Mouse (Mus musculus): ENCODE data around the gene Adamts17. TPM values are rescaled to one million over a fixed set of nuclear protein-coding genes. Genes with fewer than 3 reads are reported as not detected.

Gene Adamts17
- total RNA-seq, 2 experiments from 2014 or later: 0.15 to 0.47 TPM

- intact Hi-C loops (cut with DNase I): no loop called here
- Histone ChIP-seq H3K4me3 (no peak overlapping the region), H3K27ac (no peak overlapping the region)
- no peak for DNase-seq
- no peak for TF ChIP-seq CTCF (IDR thresholded peaks at IDR 0.05)
Observed at GRCm38 (mm10) chr7:66812737-66813136, 26.8 kb upstream of the Adamts17 start.

- Histone ChIP-seq H3K27ac (no peak overlapping the region), H3K4me3 (no peak overlapping the region)
- TF ChIP-seq CTCF (IDR thresholded peaks at IDR 0.05): no peak
- DNase-seq: no peak
- intact Hi-C loops (cut with DNase I): no loop called here
Observed at GRCm38 (mm10) chr7:66813172-66813571, 26.4 kb upstream of the Adamts17 start.

GRCm38 (mm10) chr7:66815526-66815925 is 24.0 kb upstream of the Adamts17 start:
- no peak for TF ChIP-seq CTCF (IDR thresholded peaks at IDR 0.05)
- no peak overlapping the region for H3K27ac ChIP-seq
- intact Hi-C loops (cut with DNase I): no loop called here
- peak; percentile 54 for DNase-seq
- no peak overlapping the region for H3K4me3 ChIP-seq

GRCm38 (mm10) chr7:66820034-66820433 is 19.5 kb upstream of the Adamts17 start:
- peak; percentile 98 for TF ChIP-seq CTCF (IDR thresholded peaks at IDR 0.05)
- peak; percentile 52 for DNase-seq
- Histone ChIP-seq H3K4me3 (no peak overlapping the region), H3K27ac (no peak overlapping the region)
- intact Hi-C loops (cut with DNase I): loop anchor here (2.0 kb wide), 1 partner anchor 379 kb away; no protein-coding TSS in a partner anchor

GRCm38 (mm10) chr7:66830803-66831202 is 8.7 kb upstream of the Adamts17 start:
- DNase-seq: no peak
- no peak for TF ChIP-seq CTCF (IDR thresholded peaks at IDR 0.05)
- H3K4me3 ChIP-seq: no peak overlapping the region
- intact Hi-C loops (cut with DNase I): loop anchor here (10.0 kb wide), 1 partner anchor 396 kb away; no protein-coding TSS in a partner anchor
- H3K27ac ChIP-seq: no peak overlapping the region

- TF ChIP-seq CTCF (IDR thresholded peaks at IDR 0.05): no peak
- no peak overlapping the region for H3K4me3 ChIP-seq
- no peak overlapping the region for H3K27ac ChIP-seq
- intact Hi-C loops (cut with DNase I): loop anchor here (10.0 kb wide), 1 partner anchor 396 kb away; no protein-coding TSS in a partner anchor
- DNase-seq: peak; percentile 37
Observed at GRCm38 (mm10) chr7:66831295-66831694, 8.2 kb upstream of the Adamts17 start.

GRCm38 (mm10) chr7:66840008-66840719 is 629 bp downstream of the Adamts17 start:
- TF ChIP-seq CTCF (IDR thresholded peaks at IDR 0.05): peak; percentile 40; the same call in 1 of the 2 replicates
- intact Hi-C loops (cut with DNase I): loop anchor here (5.0 kb wide), 1 partner anchor 797 kb away; no protein-coding TSS in a partner anchor
- H3K27ac ChIP-seq: peak overlapping the region; percentile 74
- H3K4me3 ChIP-seq: peak overlapping the region; percentile 81
- DNase-seq: peak; percentile 54

GRCm38 (mm10) chr7:66841165-66841564 is 1.6 kb downstream of the Adamts17 start:
- no peak for TF ChIP-seq CTCF (IDR thresholded peaks at IDR 0.05)
- Histone ChIP-seq H3K27ac (no peak overlapping the region), H3K4me3 (no peak overlapping the region)
- intact Hi-C loops (cut with DNase I): loop anchor here (5.0 kb wide), 1 partner anchor 796 kb away; no protein-coding TSS in a partner anchor
- no peak for DNase-seq

GRCm38 (mm10) chr7:66842021-66842420 is 2.5 kb downstream of the Adamts17 start:
- Histone ChIP-seq H3K27ac (no peak overlapping the region), H3K4me3 (no peak overlapping the region)
- peak; percentile 76 for DNase-seq
- intact Hi-C loops (cut with DNase I): loop anchor here (2.0 to 5.0 kb wide), 2 partner anchors 357 to 795 kb away; no protein-coding TSS in a partner anchor
- peak; percentile 90 for TF ChIP-seq CTCF (IDR thresholded peaks at IDR 0.05)

GRCm38 (mm10) chr7:66843846-66844245 is 4.3 kb downstream of the Adamts17 start:
- no peak overlapping the region for H3K4me3 ChIP-seq
- H3K27ac ChIP-seq: no peak overlapping the region
- no peak for TF ChIP-seq CTCF (IDR thresholded peaks at IDR 0.05)
- DNase-seq: no peak
- intact Hi-C loops (cut with DNase I): loop anchor here (2.0 to 5.0 kb wide), 2 partner anchors 355 to 793 kb away; no protein-coding TSS in a partner anchor

GRCm38 (mm10) chr7:66846582-66846981 is 7.0 kb downstream of the Adamts17 start:
- no peak overlapping the region for H3K27ac ChIP-seq
- intact Hi-C loops (cut with DNase I): no loop called here
- DNase-seq: no peak
- H3K4me3 ChIP-seq: no peak overlapping the region
- TF ChIP-seq CTCF (IDR thresholded peaks at IDR 0.05): no peak

GRCm38 (mm10) chr7:66847299-66847698 is 7.8 kb downstream of the Adamts17 start:
- DNase-seq: no peak
- intact Hi-C loops (cut with DNase I): no loop called here
- Histone ChIP-seq H3K4me3 (no peak overlapping the region), H3K27ac (no peak overlapping the region)
- TF ChIP-seq CTCF (IDR thresholded peaks at IDR 0.05): no peak

- no peak for DNase-seq
- intact Hi-C loops (cut with DNase I): no loop called here
- no peak for TF ChIP-seq CTCF (IDR thresholded peaks at IDR 0.05)
Observed at GRCm38 (mm10) chr7:66849316-66849715, 9.8 kb downstream of the Adamts17 start.

More at GRCm38 (mm10) chr7:66849316-66849715, 9.8 kb downstream of the Adamts17 start:
- no peak overlapping the region for H3K4me3 ChIP-seq
- no peak overlapping the region for H3K27ac ChIP-seq
